Mouse (Mus musculus) testis, adult 2 months (tissue): ENCODE measurements around the gene Msx2.

Experiments used
- CTCF ChIP-seq: fragments of 200-500 bp; IDR thresholded peaks from 2 replicates; pipeline ENCODE4 v1.5.1; 2012; ENCODE audit warnings: low read depth, mild to moderate bottlenecking, inconsistent platforms, low read length, moderate library complexity; ENCODE audit not compliant: control insufficient read depth, insufficient read depth, insufficient replicate concordance
- POLR2A ChIP-seq: fragments of 200-500 bp; IDR thresholded peaks from 2 replicates; pipeline ENCODE4 v1.6.1; 2012; ENCODE audit warnings: low read depth, mild to moderate bottlenecking, inconsistent platforms, low read length, moderate library complexity; ENCODE audit not compliant: control insufficient read depth

DNA sequence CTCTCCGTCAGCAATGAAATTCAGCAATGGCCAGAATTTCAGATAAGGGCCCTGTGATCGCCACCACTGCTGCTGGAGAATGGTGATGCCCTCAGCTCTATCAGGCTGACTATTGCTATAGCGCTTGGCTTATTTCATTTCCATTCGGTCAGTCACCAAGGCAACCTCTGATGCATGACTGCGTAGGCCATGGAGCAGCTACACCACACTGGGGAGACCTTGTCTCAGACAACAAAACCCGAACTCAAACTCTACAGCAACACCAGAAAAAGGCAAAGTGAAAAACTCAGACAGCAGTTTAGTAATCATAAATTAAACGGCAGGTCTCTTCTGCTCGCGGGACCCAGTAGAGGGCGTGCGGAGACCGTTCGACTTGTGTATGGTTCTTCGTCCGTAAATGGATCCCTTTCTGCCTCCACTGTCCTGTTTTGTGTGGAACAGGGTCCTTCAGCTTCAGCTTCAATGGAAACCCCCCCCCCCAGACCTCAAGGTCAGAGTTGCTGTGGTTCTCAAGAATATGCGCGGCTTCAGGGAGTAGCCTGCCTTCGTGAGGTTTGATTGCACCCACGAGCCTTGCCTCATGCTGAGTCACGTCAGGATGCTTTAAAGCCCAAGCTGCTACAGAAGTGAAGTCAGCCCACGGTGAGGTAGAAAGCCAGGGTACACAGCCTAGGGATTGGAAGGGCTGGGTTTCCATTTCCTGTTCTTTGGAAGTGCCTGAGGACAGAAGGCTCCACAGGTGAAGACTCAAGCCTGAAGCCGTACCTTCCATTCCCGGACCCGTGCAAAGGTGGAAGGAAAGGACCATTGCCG, 30.5 kb downstream of the Msx2 start:
- TF ChIP-seq POLR2A (no peak), CTCF (peak; percentile 48; the same call in 1 of the 2 replicates)
